Mouse (Mus musculus) midbrain, embryonic 11.5 days (tissue): ENCODE results near the gene Opcml. TPM values are rescaled to one million over a fixed set of nuclear protein-coding genes. Genes with fewer than 3 reads are reported as not detected.

Source experiments
- ATAC-seq: fragments of 200-750 bp; cut with Nextera tagmentation; 2 replicates; pipeline ENCODE4 v1.8.0; 2017; ENCODE audit warnings: moderate TSS enrichment, moderate library complexity; ENCODE audit not compliant: low FRiP score
- DNase-seq: peaks from one replicate; pipeline ENCODE4 v3.0.0; 2015; ENCODE audit warnings: low spot score; ENCODE audit errors: missing footprints
- H3K27ac ChIP-seq: fragments of 300-500 bp; sonication (generic); 2 replicates; pipeline ENCODE4 v1.5.1; 2014; ENCODE audit warnings: low read depth, low read length
- H3K27me3 ChIP-seq: fragments of 300-500 bp; sonication (generic); 2 replicates; pipeline ENCODE4 v1.6.1; 2014; ENCODE audit warnings: mild to moderate bottlenecking, low read length, moderate library complexity, mixed read lengths; ENCODE audit not compliant: control insufficient read depth, insufficient read depth
- H3K36me3 ChIP-seq: fragments of 300-500 bp; sonication (generic); 2 replicates; pipeline ENCODE4 v1.6.1; 2014; ENCODE audit warnings: mild to moderate bottlenecking, low read length, moderate library complexity, mixed read lengths; ENCODE audit not compliant: control insufficient read depth, insufficient read depth
- H3K4me1 ChIP-seq: fragments of 300-500 bp; sonication (generic); 2 replicates; pipeline ENCODE4 v1.6.1; 2014; ENCODE audit warnings: low read length; ENCODE audit not compliant: control insufficient read depth, insufficient read depth
- H3K4me2 ChIP-seq: fragments of 300-500 bp; sonication (generic); 2 replicates; pipeline ENCODE4 v1.6.1; 2014; ENCODE audit warnings: mild to moderate bottlenecking, moderate library complexity
- H3K4me3 ChIP-seq: fragments of 300-500 bp; sonication (generic); 2 replicates; pipeline ENCODE4 v1.5.1; 2014; ENCODE audit warnings: low read depth, low read length
- H3K9ac ChIP-seq: fragments of 300-500 bp; sonication (generic); 2 replicates; pipeline ENCODE4 v1.6.1; 2014; ENCODE audit warnings: low read length
- H3K9me3 ChIP-seq: fragments of 300-500 bp; sonication (generic); 2 replicates; pipeline ENCODE4 v1.6.1; 2016; ENCODE audit warnings: low read length; ENCODE audit not compliant: control insufficient read depth
- WGBS: fragments of 180-500 bp; shearing (Covaris S2); extraction: QIAGEN DNeasy Blood & Tissue Kit; methylation state at CpG from one replicate; pipeline ENCODE4 v1.1.7; 2014; 5-methylcytosine and 5-hydroxymethylcytosine counted together
- polyA plus RNA-seq: library from polyadenylated mRNA; unstranded; fragments of >200 nt; fragmentation: Nextera tagmentation; extraction: Ambion mirVana; gene quantifications from 2 replicates; pipeline ENCODE4 v1.2.1, GENCODE M21; 2014

Gene Opcml
- polyA plus RNA-seq, 1 experiment from 2014 or later = 3.2 TPM

DNA sequence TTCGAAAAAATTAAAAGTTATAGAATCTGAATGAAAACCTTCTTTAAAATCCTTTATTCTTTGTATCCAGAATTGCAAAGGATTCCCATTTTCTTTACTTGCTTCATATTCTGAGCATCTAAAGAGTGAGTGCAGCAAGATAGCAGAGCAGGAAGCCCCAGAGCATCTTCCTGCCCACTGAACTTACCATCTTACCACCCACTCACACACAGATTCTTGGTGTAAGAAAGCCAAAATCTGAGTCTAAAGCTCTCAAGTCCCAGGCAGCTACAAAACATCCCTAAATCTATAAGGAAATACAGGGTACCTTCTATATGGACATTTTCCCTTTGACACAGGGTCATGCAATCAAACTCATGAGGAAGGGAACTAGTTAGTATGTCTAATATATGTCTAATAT, 973.6 kb downstream of the Opcml start:
- no peak for ATAC-seq
- Histone ChIP-seq H3K27ac (no peak overlapping the region), H3K27me3 (no peaks in the 10 kb centered on the region), H3K9ac (no peak overlapping the region), H3K4me3 (no peak overlapping the region), H3K9me3 (no peaks in the 10 kb centered on the region), H3K4me1 (no peaks in the 10 kb centered on the region), H3K4me2 (no peak overlapping the region), H3K36me3 (no peaks in the 10 kb centered on the region)
- no peak for DNase-seq
- 88% methylated on average over 1 of the region's 1 CpGs for WGBS

DNA sequence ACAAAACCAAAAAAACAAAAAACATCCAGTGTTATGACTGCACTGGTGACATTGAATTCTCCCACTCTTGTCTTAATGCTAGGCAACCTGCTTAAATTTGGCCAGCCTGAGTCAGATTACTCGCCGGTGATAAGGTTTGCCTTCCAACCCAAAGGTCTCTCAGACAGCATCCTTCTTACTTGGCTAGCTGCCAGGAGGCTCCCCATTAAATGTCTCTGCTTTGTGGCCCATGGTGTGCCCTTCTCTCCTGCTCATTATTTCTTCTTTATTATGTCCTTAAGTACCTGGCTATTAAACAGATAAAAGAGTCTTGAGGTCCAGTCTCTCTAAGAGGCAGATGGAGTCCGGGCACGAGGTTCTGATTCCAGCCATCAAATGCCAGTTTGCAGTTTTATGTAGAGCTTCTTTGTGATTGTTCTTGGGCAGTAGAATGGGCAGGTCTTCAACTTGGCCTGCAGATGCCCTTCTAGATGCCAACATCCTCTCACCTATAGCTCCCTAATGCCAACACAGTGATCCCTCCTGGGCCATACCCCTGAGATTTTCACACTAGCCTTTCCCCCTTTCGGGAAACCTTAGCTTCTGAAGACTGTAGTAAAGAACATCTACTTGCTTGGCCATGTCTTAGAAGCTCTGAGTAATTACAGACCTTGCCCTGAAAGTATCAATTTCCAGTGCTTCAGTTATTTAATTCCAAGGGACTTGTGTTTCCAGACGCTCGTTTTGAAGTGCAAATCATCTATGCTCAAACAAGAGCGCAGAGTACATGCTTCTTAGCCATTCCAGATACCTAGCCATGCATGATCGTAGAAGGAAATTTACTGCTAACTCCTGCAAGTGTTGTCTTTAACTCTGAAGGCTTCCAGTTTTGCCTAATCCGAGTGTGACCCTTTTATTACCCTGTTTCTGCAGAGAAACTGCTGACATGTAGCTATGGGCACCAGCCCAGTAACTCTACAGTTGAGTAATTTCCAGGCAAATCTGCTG, 986.2 kb downstream of the Opcml start:
- Histone ChIP-seq H3K4me1 (peaks cover 8% of the 10 kb centered on the region; the same call in 1 of the 2 replicates), H3K9ac (no peak overlapping the region), H3K27ac (no peak overlapping the region), H3K4me2 (no peak overlapping the region), H3K36me3 (no peaks in the 10 kb centered on the region), H3K27me3 (no peaks in the 10 kb centered on the region), H3K4me3 (no peak overlapping the region), H3K9me3 (no peaks in the 10 kb centered on the region)
- DNase-seq (no peak), ATAC-seq (no peak)
- WGBS = 77% methylated on average over 10 of the region's 10 CpGs

DNA sequence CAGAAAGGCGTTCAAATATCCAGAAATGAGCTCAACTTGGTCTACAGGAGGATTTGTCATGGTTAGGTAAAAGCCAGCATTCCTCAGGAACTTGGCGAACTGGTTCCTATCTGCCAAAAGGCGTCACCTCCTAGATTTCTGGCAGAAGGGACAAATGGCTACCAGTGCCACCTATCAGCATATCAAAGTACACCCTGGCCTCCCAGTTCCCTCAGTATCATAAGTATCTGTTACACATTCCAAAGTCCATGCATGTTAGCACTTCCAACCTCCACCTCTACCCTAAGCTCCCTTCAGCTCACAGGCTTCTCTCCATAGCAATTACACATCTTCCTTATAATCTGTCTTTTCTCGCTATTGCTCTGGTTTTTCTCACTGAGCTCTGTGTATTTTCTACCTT, 993.3 kb downstream of the Opcml start:
- Histone ChIP-seq H3K4me3 (no peak overlapping the region), H3K27me3 (no peaks in the 10 kb centered on the region), H3K27ac (no peak overlapping the region), H3K36me3 (no peaks in the 10 kb centered on the region), H3K9ac (no peak overlapping the region), H3K9me3 (no peaks in the 10 kb centered on the region), H3K4me1 (peaks cover 3% of the 10 kb centered on the region; the same call in 1 of the 2 replicates), H3K4me2 (no peak overlapping the region)
- DNase-seq (no peak), ATAC-seq (no peak)
- 73% methylated on average over 4 of the region's 4 CpGs for WGBS

DNA sequence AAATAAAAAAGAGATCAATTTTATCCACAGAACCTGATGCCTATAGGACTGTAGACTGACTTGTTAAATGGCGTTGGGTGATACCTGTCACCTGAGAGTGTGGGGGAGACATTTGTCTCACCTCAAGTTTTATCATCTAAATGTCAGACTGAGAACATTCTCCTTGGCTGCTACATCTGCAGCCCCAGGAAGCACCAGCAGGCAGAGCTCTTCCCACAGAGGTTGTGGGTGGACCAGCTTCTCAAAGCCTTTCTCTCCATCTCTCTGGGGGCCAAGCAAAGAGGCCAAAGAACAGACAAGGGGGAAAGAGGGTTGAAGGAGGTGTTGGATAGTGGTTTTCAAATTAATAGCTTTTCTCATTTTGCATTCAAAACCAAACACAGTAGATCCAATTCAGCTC, 998.9 kb downstream of the Opcml start:
- Histone ChIP-seq H3K27me3 (no peaks in the 10 kb centered on the region), H3K4me2 (no peak overlapping the region), H3K27ac (no peak overlapping the region), H3K4me1 (no peaks in the 10 kb centered on the region), H3K9ac (no peak overlapping the region), H3K36me3 (no peaks in the 10 kb centered on the region), H3K9me3 (no peaks in the 10 kb centered on the region), H3K4me3 (no peak overlapping the region)
- WGBS = 76% methylated on average over 1 of the region's 1 CpGs
- no peak for ATAC-seq
- no peak for DNase-seq

DNA sequence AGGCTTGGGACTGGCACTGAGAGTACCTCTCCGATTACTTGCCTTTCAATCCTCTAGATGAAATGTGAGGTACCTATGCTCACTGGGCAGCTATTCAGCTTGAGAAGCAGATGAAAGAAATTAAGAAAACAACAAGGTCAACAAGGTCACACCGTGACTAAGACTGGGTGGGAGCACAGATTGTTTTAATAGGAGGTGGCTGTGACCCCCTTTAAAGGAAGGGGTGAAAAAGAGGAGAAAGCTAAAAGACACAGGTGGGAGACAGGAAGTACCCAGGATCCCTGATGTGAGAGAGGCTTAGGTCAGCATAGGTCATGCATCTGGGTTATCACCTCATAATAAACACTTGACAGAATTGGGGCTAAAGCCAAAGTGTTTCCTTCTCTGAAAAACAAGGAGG, 1009.5 kb downstream of the Opcml start:
- Histone ChIP-seq H3K9ac (no peak overlapping the region), H3K27ac (no peak overlapping the region), H3K9me3 (no peaks in the 10 kb centered on the region), H3K4me3 (no peak overlapping the region), H3K36me3 (no peaks in the 10 kb centered on the region), H3K4me2 (no peak overlapping the region), H3K27me3 (no peaks in the 10 kb centered on the region), H3K4me1 (no peaks in the 10 kb centered on the region)
- no peak for DNase-seq
- no peak for ATAC-seq
- WGBS = 6% methylated on average over 2 of the region's 2 CpGs

DNA sequence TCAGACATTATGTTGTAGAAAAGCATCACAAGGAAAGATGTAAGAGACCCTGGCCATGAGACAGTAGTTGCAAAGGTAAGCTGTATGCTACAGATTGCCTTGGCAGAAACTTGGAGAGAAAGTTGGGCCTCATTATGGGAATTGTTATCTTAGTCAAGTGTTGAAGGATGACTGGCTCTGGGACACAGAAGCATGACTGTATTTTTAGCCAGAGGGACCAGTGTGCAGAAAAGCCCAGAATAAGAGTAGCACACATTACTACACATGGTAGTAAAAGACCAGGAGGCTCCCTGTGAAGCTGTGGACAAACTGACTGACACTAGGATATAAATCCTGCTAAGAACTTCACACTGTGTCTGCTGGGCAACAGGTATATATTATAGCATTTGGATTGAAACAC, 1016.1 kb downstream of the Opcml start:
- no peaks in the 10 kb centered on the region for H3K4me1 ChIP-seq
- DNase-seq = no peak
- no peak overlapping the region for H3K4me2 ChIP-seq
- no peak overlapping the region for H3K27ac ChIP-seq
- no peak overlapping the region for H3K9ac ChIP-seq
- no peaks in the 10 kb centered on the region for H3K27me3 ChIP-seq
- no peaks in the 10 kb centered on the region for H3K36me3 ChIP-seq
- no peak for ATAC-seq
- no peak overlapping the region for H3K4me3 ChIP-seq
- no peaks in the 10 kb centered on the region for H3K9me3 ChIP-seq

DNA sequence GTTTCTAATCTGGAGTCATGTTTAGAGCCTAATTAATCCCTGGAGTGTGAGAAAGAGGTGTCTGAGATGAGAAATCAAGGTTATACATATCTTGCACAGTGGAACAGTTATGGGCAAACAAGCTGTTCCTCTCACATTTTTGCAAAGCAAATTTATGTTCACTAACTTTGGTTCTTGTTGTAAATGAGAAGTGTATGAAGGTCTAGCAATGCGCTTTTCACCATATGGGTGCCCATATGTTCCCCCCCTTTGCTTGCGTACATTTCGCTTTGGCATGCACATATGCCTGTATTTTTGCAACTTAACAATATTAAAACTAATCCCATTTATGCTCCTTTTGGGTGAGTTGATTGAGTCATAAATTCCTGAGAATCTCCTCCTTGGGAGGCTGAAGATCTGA, 1031.5 kb downstream of the Opcml start:
- no peak overlapping the region for H3K4me2 ChIP-seq
- H3K4me3 ChIP-seq = no peak overlapping the region
- H3K27me3 ChIP-seq = no peaks in the 10 kb centered on the region
- H3K9ac ChIP-seq = no peak overlapping the region
- no peak overlapping the region for H3K27ac ChIP-seq
- DNase-seq (no peak), ATAC-seq (no peak)
- H3K9me3 ChIP-seq = no peaks in the 10 kb centered on the region
- no peaks in the 10 kb centered on the region for H3K4me1 ChIP-seq
- H3K36me3 ChIP-seq = no peaks in the 10 kb centered on the region
- WGBS = 96% methylated on average over 3 of the region's 3 CpGs

DNA sequence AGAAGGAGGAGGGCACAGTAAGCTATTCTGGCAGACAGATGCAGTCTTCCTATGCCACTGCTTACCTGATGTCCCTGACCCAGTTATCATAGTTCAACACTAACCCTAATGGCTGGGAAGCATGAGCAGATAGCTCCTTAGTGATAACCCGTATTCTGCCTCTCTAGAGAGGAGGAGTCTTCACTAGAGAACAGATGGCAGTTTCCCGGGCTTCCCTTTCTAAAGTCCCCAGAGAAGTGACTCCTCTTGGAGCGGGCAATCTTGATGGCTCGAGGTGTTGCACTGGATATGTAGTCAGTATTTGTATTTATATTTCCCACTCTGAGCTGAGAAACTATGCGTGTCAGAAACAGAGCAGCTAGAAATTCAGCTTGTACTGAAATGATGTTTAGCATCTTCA, 1031.9 kb downstream of the Opcml start:
- Histone ChIP-seq H3K4me2 (no peak overlapping the region), H3K9ac (no peak overlapping the region), H3K9me3 (no peaks in the 10 kb centered on the region), H3K4me1 (no peaks in the 10 kb centered on the region), H3K36me3 (no peaks in the 10 kb centered on the region), H3K27ac (no peak overlapping the region), H3K4me3 (no peak overlapping the region), H3K27me3 (no peaks in the 10 kb centered on the region)
- ATAC-seq (no peak), DNase-seq (no peak)
- WGBS = 87% methylated on average over 5 of the region's 5 CpGs

DNA sequence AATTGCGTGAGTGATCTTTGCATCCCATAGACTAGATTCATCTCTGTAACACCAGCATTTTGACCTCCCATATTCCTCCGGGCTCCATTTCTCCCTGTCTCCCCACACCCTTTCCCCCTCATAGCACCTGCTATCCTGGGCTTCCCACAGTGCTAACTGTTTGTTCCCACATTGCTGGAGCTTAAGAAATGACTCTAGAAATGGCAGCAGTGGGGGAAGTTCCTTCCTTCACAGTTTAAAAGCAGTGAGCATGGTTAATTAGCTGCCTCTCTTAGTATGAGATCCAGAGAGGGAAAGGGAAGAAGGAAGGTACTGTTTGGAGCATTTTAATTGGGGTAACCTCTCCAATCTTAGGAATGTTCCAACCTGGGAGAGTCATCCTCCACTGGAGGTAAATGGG, 1035.2 kb downstream of the Opcml start:
- H3K4me2 ChIP-seq = no peak overlapping the region
- H3K36me3 ChIP-seq = no peaks in the 10 kb centered on the region
- H3K9ac ChIP-seq = no peak overlapping the region
- H3K4me3 ChIP-seq = no peak overlapping the region
- H3K27ac ChIP-seq = no peak overlapping the region
- H3K4me1 ChIP-seq = no peaks in the 10 kb centered on the region
- no peaks in the 10 kb centered on the region for H3K9me3 ChIP-seq
- 94% methylated on average over 2 of the region's 2 CpGs for WGBS
- H3K27me3 ChIP-seq = no peaks in the 10 kb centered on the region
- ATAC-seq = no peak
- DNase-seq = no peak
